Mouse (Mus musculus) kidney, postnatal 36 days (tissue): ENCODE data around the gene Ppp6r2.

Source experiments
- DNase-seq, 2 experiments: peaks; one replicate each; pipeline ENCODE4 v3.0.0; 2021 to 2022; ENCODE audit warnings: mixed read lengths in 2 of 2

Gene Ppp6r2

DNA sequence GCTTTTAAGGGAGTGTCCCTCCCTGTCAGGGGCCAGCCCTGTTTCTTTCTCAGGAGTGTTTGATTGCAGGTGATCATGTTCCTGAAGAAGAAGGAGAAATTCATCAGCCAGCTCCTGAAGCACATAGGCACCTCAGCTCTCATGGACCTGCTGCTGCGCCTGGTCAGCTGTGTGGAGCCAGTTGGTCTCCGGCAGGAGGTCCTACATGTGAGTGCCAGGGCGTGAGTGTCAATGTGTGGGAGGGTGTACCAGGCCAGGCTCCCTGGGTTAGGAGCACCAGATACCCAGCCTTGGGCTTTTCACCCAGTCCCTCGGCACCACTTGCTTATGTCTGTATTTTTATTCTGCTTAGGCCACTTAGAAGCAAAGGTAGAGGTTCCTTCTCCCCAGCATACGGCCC, 47.6 kb downstream of the Ppp6r2 start:
- DNase-seq, result no peak

DNA sequence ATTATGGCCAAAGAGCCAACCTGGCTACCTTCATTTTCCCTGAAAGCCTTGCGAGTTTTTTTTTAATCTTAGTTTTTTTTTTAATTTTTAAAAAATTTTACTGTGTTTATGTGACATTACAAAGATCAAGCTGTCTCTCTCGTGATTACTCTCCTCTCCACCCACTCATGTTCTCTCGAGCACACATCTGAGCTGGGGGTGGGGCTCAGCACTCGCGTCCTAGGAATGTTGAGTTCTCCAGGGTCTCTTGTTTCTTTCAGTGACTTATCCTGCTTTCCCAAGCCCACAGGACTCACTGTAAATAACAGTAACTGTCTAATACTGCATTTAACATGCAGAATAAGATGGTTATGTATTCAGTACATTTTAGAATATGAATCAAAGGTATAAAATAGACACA, 53.1 kb downstream of the Ppp6r2 start:
- DNase-seq, result no peak

DNA sequence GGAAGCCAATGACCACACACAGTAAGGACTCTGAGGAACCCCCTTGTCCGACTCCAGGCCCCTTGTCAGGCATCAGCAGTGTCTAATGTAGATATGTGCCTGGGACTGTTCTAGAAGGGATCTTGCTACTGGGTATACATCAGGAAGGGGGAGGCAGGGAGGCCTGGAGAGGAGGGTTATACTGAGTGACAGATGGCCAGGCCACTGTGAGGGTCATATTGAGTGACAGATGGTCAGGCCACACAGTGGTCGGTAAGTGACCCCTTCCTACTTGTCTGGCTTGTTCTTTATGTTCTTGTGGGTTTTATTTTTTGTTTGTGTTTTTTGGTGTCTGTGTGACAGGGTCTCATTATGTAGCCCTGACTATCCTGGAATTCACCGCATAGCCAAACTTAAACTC, 64.1 kb downstream of the Ppp6r2 start:
- DNase-seq, result no peak

DNA sequence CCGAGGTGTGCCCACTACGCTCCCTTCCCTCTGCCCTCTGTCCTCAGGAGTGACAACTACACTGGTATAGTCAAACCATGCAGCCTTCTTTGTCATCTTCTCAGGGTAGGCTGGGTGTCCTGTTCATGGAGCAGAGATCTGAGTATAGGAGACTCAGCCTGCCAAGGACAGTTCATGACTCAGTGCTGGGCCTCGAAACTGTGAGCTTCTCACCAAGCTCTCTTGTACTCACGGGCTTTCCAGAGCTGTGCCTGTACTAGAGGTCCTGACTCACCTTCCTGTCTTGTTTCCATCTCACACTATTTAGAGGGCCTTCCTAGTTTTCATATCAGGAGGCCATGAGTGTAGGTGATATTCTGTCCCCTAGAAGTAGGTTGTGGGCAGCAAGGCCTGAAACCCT, 66.0 kb downstream of the Ppp6r2 start:
- DNase-seq, result no peak

GRCm38 (mm10) chr15:89282546-89282945, 71.2 kb downstream of the Ppp6r2 start:
- DNase-seq, result no peak

DNA sequence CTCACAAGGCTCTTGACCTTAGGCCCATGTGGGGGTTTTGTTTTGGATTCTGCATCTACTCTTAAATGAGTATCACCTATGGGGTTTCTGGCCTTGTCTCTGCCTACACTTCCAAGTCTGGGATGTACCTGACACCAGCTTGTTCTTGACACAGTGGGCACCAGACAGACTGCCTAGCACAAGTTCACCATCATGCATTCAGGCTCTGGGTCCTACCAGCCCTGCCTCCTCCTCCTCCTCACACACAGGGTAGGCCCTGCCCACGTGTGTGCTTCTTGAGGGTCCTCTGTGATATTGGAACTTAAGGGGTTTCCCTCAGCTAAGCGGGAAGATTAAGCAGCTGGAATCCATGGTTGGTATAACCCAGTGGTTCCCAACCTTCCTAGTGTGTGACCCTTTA, 72.7 kb downstream of the Ppp6r2 start:
- no peak for DNase-seq

- peak in 1 of 2 experiments; percentile 21 for DNase-seq
These were observed 73.7 kb downstream of the Ppp6r2 start for GRCm38 (mm10) chr15:89285004-89285403.

- DNase-seq, result no peak
These were observed 74.1 kb downstream of the Ppp6r2 start for GRCm38 (mm10) chr15:89285478-89285877.

DNA sequence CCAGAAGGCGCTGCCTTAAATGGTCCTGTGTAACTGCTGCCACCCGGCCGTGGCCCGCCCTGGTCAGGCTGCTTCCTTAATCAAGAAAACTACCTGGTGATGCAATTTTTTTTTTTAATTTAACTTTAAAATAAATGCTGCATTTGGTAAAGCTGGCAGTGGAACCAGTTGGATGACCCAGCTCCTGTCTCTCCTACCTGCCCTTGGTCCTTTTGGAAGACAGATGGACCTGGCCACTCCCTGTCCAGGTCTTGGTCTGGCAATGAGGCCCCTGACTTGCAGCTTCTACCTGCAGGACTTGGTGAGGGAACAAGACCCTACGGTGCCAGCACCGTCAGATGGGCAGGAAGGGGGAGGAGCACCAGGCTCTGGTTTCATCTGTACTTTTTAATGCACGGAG, 74.8 kb downstream of the Ppp6r2 start:
- no peak for DNase-seq

DNA sequence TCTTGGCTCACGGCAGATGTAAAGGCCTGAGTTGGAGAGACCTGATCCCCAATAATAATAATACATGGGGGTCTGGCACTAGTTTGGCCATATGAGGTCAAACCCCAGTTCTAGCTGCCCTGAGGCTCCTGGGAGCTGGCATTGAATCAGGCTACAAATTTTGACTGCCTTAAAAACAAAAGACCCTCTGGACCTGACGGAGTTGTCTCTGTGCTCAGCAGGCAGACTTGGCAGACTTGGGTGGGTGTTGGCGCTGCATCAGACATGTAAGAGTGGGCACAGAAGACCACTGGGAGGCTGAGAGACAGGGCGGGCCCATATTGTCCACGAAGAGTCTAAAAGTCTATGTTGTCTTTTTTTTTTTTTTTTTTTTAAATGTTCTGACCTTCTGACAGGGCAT, 75.2 kb downstream of the Ppp6r2 start:
- DNase-seq, result no peak

DNA sequence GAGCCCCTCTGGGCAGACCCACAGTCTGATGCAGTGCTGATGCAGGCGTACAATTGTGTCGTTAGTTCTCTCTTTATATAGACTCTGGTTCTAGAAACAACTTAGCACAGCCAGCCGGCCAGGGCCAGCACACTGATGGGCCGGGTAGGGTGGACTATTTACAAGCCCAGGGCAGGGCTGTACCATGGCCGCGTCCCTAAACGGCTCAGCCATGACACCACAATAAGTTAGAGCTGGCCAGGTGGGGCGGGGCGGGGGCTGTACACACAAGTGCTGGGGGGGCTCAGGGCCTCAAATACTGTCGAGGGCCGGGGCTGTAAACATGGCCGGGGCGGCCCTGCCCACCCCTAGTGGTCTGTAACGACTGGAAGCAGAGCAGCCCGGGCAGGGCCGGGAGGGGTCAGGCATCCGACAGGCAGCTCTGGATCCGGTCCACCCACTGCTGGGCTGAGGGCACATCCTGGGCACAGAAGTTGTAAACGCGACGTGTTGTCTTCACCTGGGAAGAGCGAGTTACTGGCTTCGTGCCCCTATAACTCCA, 76.9 kb downstream of the Ppp6r2 start:
- no peak for DNase-seq

DNA sequence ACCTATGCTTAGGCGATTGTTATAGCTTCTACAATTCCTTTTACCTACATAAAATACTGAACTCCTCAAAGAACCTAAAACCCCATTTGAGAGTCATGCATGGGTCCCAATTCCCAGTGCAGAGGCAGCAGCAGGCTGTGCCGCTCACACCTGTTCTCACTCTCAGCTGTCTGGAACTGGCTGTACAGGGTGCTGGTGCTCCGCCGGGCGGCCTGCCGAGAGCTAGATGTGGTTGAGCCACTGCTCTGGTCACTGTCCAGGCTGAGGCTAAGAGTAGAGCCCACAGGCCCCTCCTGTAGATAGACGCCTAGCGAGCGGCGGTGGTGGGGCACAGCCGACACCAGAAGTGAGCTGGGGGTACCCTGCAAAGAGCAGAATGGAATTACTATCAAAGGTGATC, 78.1 kb downstream of the Ppp6r2 start:
- DNase-seq, result no peak

- no peak for DNase-seq
These were observed 80.2 kb downstream of the Ppp6r2 start for GRCm38 (mm10) chr15:89291521-89291920.

GRCm38 (mm10) chr15:89292795-89293194, 81.4 kb downstream of the Ppp6r2 start:
- no peak for DNase-seq

DNA sequence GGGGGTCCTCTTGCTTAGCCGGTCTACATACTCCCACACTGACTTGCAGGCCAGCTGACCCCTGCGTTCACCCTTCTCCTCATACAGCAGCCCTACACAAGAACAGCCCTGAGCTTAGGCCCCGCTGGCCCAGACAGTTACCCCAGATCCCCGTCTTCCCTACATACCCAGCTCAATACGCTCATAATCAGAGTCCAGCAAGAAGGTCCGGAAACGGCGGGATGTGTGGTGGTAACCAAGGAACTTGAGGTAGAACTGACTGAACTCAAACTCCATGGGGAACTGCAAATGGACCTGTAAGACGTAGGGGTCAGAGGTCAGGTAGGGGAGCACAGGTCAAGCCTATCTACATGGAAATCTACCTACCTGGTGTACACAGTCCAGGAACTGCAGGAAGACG, 82.4 kb downstream of the Ppp6r2 start:
- no peak for DNase-seq

DNA sequence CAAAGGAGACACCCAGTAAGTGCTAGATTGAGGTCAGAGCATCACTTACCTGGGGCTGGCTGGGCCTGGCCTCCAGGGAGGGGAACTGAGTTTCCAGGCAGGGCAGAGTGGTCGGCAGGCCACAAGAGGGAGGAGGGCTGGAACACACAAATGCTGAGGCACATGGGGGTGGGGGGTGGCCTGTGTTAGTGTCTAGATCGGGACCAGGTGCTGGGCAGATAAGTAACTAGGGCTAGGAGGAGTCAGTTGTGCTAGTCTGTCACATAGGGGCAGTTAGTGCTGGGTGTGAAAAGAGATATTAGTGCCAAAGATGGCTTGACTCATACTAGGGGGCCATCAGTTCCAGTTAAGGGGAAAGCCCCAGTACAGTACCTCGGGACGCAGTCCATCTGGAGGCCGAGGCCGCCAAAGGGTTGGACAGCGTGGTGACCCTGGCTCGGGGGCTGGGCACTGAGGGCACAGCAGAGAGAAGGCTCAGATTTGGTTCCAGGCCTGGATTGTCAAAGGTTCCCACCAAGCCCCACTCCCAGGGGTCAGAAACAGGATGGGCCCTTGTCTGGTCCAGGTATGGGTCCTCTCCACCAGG, 84.3 kb downstream of the Ppp6r2 start:
- DNase-seq, result no peak

GRCm38 (mm10) chr15:89296465-89296864, 85.1 kb downstream of the Ppp6r2 start:
- DNase-seq, result peak; percentile 26 to 27

DNA sequence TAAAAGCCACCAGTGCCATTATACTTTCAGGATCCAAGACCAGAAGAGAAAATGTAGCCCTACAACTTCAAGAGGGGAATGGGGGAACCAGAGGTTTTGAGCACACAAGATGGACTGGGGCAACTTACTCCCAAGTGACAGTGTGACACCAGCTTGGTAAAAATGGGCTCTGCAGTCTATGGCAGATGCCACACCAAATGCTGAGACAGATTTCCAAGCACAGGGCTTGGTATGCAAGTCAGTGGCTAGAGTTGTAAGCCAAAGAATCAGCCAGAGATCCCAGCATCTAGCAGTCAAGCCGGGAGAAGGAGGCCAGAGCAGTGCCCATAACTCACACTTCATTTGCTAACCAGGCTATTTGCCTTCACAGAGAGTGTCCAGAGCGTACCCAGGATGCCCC, 86.3 kb downstream of the Ppp6r2 start:
- DNase-seq, result no peak

DNA sequence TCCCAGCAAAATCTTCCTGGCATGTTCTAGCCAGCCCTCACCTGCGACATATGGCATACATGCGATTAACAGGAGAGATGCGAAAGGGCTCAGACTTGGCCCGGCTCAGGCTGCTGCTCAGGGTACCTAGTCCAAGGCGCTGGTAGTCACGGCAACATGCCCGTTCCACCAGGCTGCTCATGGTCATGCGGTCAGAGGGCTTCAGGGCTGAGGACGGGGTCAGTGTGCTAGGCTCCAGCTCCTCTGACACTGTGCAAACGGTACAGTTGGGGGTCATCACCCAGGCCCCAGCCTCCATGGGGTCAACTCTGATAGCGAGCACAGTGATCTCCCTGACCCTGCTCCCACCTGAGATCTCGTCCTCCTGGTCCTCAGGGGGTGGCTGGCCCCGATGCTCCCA, 88.8 kb downstream of the Ppp6r2 start:
- DNase-seq, result peak; percentile 71 to 72

DNA sequence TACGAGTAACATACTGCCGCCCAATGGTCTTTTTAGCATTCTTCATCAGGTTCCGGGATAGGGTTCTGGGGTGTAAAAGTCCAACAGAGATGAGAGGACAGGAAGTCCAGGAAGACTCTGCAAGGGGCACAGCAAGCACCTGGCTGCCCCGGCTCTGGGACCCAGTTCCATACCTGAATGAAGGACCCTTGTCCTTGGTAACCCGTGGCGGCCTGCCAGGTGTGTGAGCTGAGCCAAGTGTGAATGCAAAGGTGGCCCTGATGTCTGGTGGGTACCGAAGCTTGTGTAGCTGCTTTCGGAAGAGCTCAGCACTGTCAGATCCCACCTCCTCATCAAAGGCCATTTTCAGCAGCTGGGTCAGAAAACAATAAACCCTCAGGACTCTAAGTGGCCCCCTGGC, 89.2 kb downstream of the Ppp6r2 start:
- peak; percentile 47 to 62 for DNase-seq

- no peak for DNase-seq
These were observed 94.6 kb downstream of the Ppp6r2 start for GRCm38 (mm10) chr15:89305966-89306365.

- DNase-seq, result no peak
These were observed 96.1 kb downstream of the Ppp6r2 start for GRCm38 (mm10) chr15:89307461-89307860.

DNA sequence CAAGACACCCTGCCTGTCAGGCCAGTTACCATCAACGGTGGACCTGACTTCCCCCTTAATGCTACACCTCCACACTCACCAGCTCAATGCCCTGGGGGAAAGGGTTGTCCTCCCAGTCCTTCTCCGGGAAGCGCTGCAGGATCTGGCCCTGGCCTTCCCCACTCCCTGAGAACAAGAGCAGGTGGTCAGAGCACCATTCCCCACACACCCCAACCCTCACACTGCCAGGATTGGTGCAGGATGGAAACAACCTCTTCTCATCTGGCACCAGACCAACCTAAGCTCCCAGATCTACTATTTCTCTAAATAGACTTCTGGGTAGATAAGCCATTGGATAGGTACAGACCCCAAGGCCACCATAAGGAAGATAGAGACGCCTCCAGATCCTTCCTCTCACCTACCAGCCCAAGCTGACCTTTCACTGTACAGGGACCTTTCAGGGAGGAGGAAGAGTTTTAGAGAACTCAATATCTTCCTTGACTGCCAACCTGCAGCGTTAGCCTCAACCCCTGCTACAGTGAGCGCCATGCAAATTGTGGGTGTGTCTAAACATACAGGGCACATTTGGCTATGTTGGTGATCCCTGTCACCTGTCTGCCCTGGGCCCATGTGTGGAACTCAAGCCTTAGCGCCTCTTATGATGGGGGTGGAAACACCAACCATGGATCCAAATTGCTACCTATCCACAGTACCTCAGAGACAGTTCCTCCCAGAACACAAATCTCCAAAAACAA, 97.2 kb downstream of the Ppp6r2 start:
- no peak for DNase-seq

DNA sequence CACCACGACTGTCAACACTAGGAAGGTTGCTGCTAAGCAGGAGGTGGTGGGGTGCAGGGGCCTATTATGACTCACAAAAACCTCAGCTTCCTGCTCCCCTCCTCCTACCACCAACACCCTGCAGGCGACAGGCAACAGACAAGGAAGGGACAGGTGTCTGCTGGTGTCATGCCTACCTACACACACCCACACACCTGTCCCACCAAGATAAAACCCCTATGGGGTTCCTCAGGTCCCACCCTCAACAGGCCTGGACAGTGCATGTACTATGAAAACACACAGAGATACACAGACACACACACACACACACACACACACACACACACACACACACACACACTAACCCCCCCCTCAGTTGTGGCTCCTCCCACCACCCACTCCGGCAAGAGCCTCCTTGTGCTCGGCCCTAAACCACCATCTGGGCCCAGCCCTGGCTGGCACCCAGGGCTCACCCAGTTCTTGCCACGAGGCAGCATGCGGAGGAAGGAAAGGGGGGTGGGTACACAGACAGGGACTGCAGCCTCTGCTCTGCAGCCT, 98.7 kb downstream of the Ppp6r2 start:
- DNase-seq, result no peak
